Mouse (Mus musculus) midbrain, embryonic 11.5 days (tissue): ENCODE data around the gene Tnfaip2. TPM values are rescaled to one million over a fixed set of nuclear protein-coding genes. Genes with fewer than 3 reads are reported as not detected.

Experiments
- ATAC-seq: fragments of 200-750 bp; cut with Nextera tagmentation; 2 replicates; pipeline ENCODE4 v1.8.0; 2017; ENCODE audit warnings: moderate TSS enrichment, moderate library complexity; ENCODE audit not compliant: low FRiP score
- DNase-seq: peaks from one replicate; pipeline ENCODE4 v3.0.0; 2015; ENCODE audit warnings: low spot score; ENCODE audit errors: missing footprints
- H3K27ac ChIP-seq: fragments of 300-500 bp; sonication (generic); 2 replicates; pipeline ENCODE4 v1.5.1; 2014; ENCODE audit warnings: low read depth, low read length
- H3K27me3 ChIP-seq: fragments of 300-500 bp; sonication (generic); 2 replicates; pipeline ENCODE4 v1.6.1; 2014; ENCODE audit warnings: mild to moderate bottlenecking, low read length, moderate library complexity, mixed read lengths; ENCODE audit not compliant: control insufficient read depth, insufficient read depth
- H3K36me3 ChIP-seq: fragments of 300-500 bp; sonication (generic); 2 replicates; pipeline ENCODE4 v1.6.1; 2014; ENCODE audit warnings: mild to moderate bottlenecking, low read length, moderate library complexity, mixed read lengths; ENCODE audit not compliant: control insufficient read depth, insufficient read depth
- H3K4me1 ChIP-seq: fragments of 300-500 bp; sonication (generic); 2 replicates; pipeline ENCODE4 v1.6.1; 2014; ENCODE audit warnings: low read length; ENCODE audit not compliant: control insufficient read depth, insufficient read depth
- H3K4me2 ChIP-seq: fragments of 300-500 bp; sonication (generic); 2 replicates; pipeline ENCODE4 v1.6.1; 2014; ENCODE audit warnings: mild to moderate bottlenecking, moderate library complexity
- H3K4me3 ChIP-seq: fragments of 300-500 bp; sonication (generic); 2 replicates; pipeline ENCODE4 v1.5.1; 2014; ENCODE audit warnings: low read depth, low read length
- H3K9ac ChIP-seq: fragments of 300-500 bp; sonication (generic); 2 replicates; pipeline ENCODE4 v1.6.1; 2014; ENCODE audit warnings: low read length
- H3K9me3 ChIP-seq: fragments of 300-500 bp; sonication (generic); 2 replicates; pipeline ENCODE4 v1.6.1; 2016; ENCODE audit warnings: low read length; ENCODE audit not compliant: control insufficient read depth
- WGBS: fragments of 180-500 bp; shearing (Covaris S2); extraction: QIAGEN DNeasy Blood & Tissue Kit; methylation state at CpG from one replicate; pipeline ENCODE4 v1.1.7; 2014; 5-methylcytosine and 5-hydroxymethylcytosine counted together
- polyA plus RNA-seq: library from polyadenylated mRNA; unstranded; fragments of >200 nt; fragmentation: Nextera tagmentation; extraction: Ambion mirVana; gene quantifications from 2 replicates; pipeline ENCODE4 v1.2.1, GENCODE M21; 2014

Gene Tnfaip2
- polyA plus RNA-seq, 1 experiment from 2014 or later: 2.3 TPM

GRCm38 (mm10) chr12:111440701-111441373, 1.4 kb upstream of the Tnfaip2 start:
- WGBS: 88% methylated on average over 9 of the region's 9 CpGs
- ATAC-seq: no peak
- peaks cover 41% of the 10 kb centered on the region for H3K27me3 ChIP-seq
- no peak overlapping the region for H3K4me2 ChIP-seq
- no peak overlapping the region for H3K4me3 ChIP-seq
- no peak for DNase-seq
- no peaks in the 10 kb centered on the region for H3K36me3 ChIP-seq
- H3K9ac ChIP-seq: no peak overlapping the region
- no peak overlapping the region for H3K27ac ChIP-seq
- H3K9me3 ChIP-seq: no peaks in the 10 kb centered on the region
- peaks cover 16% of the 10 kb centered on the region for H3K4me1 ChIP-seq

DNA sequence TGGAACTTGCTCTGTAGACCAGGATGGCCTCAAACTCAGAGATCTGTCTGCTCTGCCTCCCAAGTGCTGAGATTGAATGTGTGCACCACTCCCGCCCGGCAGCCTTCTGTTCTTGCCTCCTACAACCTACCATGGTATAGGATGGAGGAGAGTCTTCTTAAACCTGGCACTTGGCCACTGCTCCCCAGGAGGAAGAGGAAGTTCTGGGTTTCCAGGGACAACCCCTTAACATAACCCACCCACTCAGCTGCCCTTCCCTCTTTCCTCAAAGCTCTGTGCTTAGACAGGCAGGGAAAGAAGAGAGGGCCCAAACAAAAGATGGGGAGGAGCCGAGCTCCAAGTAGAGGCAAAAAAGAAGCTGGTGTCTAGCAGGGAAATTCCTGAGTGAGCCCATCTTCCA, 746 bp upstream of the Tnfaip2 start:
- H3K4me3 ChIP-seq: no peak overlapping the region
- peaks cover 48% of the 10 kb centered on the region for H3K27me3 ChIP-seq
- no peak overlapping the region for H3K9ac ChIP-seq
- H3K4me2 ChIP-seq: no peak overlapping the region
- peaks cover 16% of the 10 kb centered on the region for H3K4me1 ChIP-seq
- no peak overlapping the region for H3K27ac ChIP-seq
- WGBS: 52% methylated on average over 3 of the region's 3 CpGs
- DNase-seq (no peak), ATAC-seq (no peak)
- no peaks in the 10 kb centered on the region for H3K9me3 ChIP-seq
- no peaks in the 10 kb centered on the region for H3K36me3 ChIP-seq

DNA sequence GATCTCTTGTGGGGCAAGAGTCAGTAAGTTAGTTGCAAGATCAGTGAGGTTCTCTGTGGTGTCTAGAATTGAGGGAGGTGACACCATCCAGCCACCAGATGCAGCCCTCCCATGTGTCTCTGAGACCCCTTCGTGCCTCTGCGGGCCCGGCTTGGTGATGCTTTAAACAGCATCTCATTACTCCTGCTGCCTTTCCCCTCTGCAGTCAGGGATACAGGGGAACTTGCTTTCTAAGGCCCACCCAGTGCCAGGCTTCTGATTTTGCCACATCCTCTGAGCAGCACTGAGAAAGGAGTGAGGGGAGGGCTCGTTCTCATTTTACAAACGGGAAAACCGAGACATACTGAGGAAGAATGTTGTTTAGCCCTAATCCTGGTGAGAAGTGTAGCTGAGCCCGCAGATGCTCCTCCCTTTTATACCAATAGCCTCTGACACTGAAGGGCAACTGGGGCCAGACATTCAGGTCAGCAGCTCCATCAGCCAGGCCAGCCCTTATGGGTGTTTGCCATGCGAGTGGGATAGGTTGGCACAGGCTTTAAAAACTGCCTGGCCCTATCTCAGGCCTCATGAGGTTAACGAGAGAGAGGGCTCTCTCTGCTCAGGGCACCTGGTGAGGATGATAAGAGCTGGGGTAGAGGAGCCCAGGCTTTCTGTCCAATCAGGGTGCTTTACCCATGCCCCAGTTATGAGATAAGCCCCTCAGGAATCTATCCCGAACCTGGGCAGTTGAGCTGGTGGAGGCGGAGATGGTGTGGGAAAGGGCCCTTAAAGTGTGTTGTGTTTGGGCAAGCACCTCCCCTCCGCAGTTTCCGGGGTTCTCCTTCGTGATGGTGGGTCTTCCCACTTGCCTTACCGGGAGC, 972 bp downstream of the Tnfaip2 start:
- peak overlapping the region; percentile 36 for H3K4me3 ChIP-seq
- H3K27me3 ChIP-seq: peaks cover 65% of the 10 kb centered on the region
- ATAC-seq (no peak), DNase-seq (peak; percentile 89)
- H3K9me3 ChIP-seq: no peaks in the 10 kb centered on the region
- peak overlapping the region; percentile 45 for H3K9ac ChIP-seq
- no peak overlapping the region for H3K27ac ChIP-seq
- peak overlapping the region; percentile 85 for H3K4me2 ChIP-seq
- no peaks in the 10 kb centered on the region for H3K36me3 ChIP-seq
- WGBS: 10% methylated on average over 15 of the region's 15 CpGs
- peaks cover 20% of the 10 kb centered on the region for H3K4me1 ChIP-seq

DNA sequence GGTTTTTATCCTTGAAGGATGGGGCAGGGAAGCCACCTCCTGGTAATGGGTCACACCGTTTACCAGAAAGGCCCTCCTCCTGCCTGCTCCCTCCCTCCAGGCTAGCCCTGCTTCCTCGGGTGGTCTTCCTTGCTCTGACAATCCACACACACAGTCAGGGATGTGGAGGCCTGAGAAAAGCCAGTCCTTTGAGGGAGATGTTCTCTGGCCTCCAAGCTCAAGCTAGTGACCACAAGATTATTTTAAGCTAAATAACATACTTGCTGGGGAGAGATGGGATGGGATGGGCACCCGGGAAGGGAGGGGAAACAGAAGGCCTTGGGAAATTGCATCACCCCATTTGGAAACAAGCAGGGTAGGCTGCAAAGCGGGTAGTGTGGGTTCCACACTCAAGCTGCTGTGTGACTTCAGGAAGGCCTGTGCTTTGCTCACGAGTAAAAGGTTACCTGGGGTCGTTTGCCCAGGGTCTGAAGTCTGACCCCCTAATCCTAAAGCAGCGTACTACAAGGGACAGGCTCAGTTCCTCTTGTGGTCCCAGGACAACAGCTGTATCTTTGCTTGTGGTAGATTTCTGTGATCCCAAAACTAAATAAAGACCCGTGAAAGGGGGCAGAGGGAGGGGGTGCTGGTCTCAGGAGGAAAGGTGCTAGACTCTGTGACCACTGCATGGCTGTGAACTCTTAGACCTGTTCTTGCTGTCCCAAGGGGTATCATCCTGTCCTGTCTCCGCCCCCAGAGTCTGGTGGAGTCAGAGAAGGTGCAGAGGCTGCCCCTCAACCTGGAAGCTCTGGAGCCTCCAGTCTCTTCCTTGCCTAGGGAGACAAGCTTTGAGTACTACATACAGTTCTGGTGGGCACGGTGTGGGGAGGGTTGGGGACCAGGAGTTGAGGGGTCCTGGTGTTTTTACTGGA, 1.9 kb downstream of the Tnfaip2 start:
- H3K4me1 ChIP-seq: peaks cover 20% of the 10 kb centered on the region

GRCm38 (mm10) chr12:111445161-111445889, 3.1 kb downstream of the Tnfaip2 start:
- no peaks in the 10 kb centered on the region for H3K9me3 ChIP-seq

More for the DNA sequence above, 1.9 kb downstream of the Tnfaip2 start:
- 20% methylated on average over 10 of the region's 10 CpGs for WGBS
- Histone ChIP-seq H3K27me3 (peaks cover 74% of the 10 kb centered on the region), H3K4me2 (no peak overlapping the region), H3K27ac (no peak overlapping the region), H3K36me3 (no peaks in the 10 kb centered on the region), H3K9ac (no peak overlapping the region), H3K9me3 (no peaks in the 10 kb centered on the region), H3K4me3 (no peak overlapping the region)
- no peak for DNase-seq
- ATAC-seq: no peak

DNA sequence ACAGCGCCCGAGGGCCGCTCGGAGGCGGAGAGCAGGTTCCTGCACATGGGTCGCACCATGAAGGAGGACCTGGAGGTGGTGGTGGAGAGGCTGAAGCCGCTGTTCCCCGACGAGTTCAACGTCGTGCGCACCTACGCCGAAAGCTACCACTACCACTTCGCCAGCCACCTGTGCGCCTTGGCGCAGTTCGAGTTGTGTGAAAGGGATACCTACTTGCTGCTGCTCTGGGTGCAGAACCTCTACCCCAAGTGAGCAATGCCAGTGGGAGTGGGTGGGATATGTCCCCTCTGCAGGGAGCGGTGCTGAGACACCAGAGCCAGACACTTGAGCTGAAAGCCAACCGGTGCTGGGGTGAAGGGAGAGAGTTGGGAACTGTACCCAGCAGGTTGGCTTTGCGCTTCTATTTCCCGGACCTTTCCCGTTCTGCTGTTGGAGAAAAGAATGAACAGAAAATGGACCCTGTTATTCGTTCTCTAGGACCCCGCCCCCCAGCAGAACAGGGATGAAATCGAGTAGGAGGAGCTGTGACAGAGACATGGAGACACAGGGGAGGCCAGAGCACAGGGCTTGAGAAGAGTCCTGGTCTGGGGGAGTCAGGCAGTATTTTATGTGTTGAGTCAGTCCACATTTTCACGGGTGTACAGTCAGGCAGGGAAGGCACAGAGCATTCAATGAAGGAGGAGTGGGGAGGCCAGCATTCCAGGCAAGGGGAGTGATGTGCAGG, 3.8 kb downstream of the Tnfaip2 start:
- peaks cover 20% of the 10 kb centered on the region for H3K4me1 ChIP-seq
- no peak overlapping the region for H3K9ac ChIP-seq
- no peak for ATAC-seq
- H3K36me3 ChIP-seq: no peaks in the 10 kb centered on the region
- no peaks in the 10 kb centered on the region for H3K9me3 ChIP-seq
- peak overlapping the region; percentile 27; the same call in 1 of the 2 replicates for H3K4me2 ChIP-seq
- no peak overlapping the region for H3K27ac ChIP-seq
- peak overlapping the region; percentile 15 for H3K4me3 ChIP-seq
- peak; percentile 93 for DNase-seq
- WGBS: 7% methylated on average over 22 of the region's 27 CpGs
- peaks cover 93% of the 10 kb centered on the region for H3K27me3 ChIP-seq

More at GRCm38 (mm10) chr12:111445161-111445889, 3.1 kb downstream of the Tnfaip2 start:
- no peaks in the 10 kb centered on the region for H3K36me3 ChIP-seq
- peaks cover 20% of the 10 kb centered on the region for H3K4me1 ChIP-seq
- ATAC-seq: no peak
- no peak overlapping the region for H3K27ac ChIP-seq
- WGBS: 2% methylated on average over 46 of the region's 52 CpGs
- peak overlapping the region; percentile 15 for H3K4me3 ChIP-seq
- peak overlapping the region; percentile 27; the same call in 1 of the 2 replicates for H3K4me2 ChIP-seq
- H3K27me3 ChIP-seq: peaks cover 86% of the 10 kb centered on the region
- no peak overlapping the region for H3K9ac ChIP-seq
- DNase-seq: no peak

DNA sequence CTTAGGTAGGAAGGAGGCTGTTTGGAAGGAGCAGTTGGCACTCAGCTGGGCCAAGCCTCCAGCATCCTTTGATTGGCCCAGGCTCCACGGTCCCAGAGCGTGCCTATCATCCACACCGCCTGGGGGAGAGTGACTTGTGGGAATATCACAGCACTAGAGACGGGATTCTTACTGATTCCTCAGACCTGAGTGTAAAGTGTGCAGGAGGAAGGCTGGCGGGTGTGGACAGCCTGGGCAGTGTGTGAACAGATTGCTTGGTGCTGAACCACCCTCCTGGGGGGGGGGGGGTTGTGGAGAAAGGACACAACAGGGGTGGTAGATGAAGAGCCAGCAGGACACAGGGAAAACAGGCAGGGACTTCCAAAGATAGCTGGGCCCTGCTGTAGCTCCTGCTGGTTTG, 4.5 kb downstream of the Tnfaip2 start:
- ATAC-seq: no peak
- H3K4me1 ChIP-seq: peaks cover 18% of the 10 kb centered on the region

DNA sequence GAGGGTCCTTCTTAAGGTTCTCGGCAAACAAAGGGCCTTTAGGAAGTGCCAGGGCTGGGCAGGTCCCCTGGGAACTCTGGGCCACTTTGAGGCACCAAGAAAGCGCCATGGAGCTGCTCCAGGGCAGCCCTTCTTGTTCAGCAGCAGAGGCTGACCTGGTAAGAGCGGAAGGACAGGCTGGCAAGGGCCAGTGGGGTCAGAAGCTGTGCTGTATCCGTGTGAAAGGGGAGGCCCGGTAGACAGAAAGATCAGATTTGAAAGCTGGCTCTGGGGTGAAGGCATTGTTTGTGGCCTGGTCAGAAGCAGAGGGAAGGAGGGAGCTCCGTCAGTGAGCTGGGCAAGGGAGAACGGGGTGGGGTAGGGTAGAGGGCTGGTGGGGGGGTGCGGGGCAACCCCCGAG, 5.1 kb downstream of the Tnfaip2 start:
- no peak overlapping the region for H3K27ac ChIP-seq
- H3K9me3 ChIP-seq: no peaks in the 10 kb centered on the region
- H3K9ac ChIP-seq: no peak overlapping the region
- no peak overlapping the region for H3K4me3 ChIP-seq
- peaks cover 91% of the 10 kb centered on the region for H3K27me3 ChIP-seq
- 9% methylated on average over 9 of the region's 9 CpGs for WGBS
- no peaks in the 10 kb centered on the region for H3K36me3 ChIP-seq
- H3K4me2 ChIP-seq: no peak overlapping the region
- DNase-seq (peak; percentile 85), ATAC-seq (no peak)
- H3K4me1 ChIP-seq: peaks cover 13% of the 10 kb centered on the region

More for the DNA sequence above, 4.5 kb downstream of the Tnfaip2 start:
- Histone ChIP-seq H3K27ac (no peak overlapping the region), H3K27me3 (peaks cover 95% of the 10 kb centered on the region), H3K9ac (no peak overlapping the region), H3K4me2 (no peak overlapping the region), H3K9me3 (no peaks in the 10 kb centered on the region), H3K36me3 (no peaks in the 10 kb centered on the region), H3K4me3 (no peak overlapping the region)
- 16% methylated on average over 5 of the region's 5 CpGs for WGBS
- no peak for DNase-seq
